In genomic region chr17:8856430-8857371, GRCm38 (mm10) we compare ENCODE assay signal across 9 mouse cellular contexts.
DNase-seq lines count a peak whose midpoint lies in the region; ATAC-seq and TF ChIP-seq lines count a peak whose summit lies in the region.
"Had no signal": no experiment of that assay in that cellular context is flagged by ENCODE, and none has a peak within 500 bp of the region (broad histone marks: within the 10 kb centered on the region; RNA-seq: fewer than 3 reads in every experiment).

No protein-coding gene starts in this region.

- no peaks in the 10 kb centered on the region for H3K27me3 ChIP-seq in hindbrain, postnatal 0 days (ENCODE audit: insufficient read depth, low read length)
- no peaks in the 10 kb centered on the region for H3K27me3 ChIP-seq in liver, embryonic 15.5 days
- H3K27me3 ChIP-seq in neural tube, embryonic 11.5 days (ENCODE audit: control insufficient read depth, insufficient read depth, low read length): no peaks in the 10 kb centered on the region

- no peak overlapping the region for H3K27ac ChIP-seq in hindbrain, postnatal 0 days
- 0 out of 2 replicates have a peak overlapping the region, but pooled peaks have one; percentile 19 for H3K27ac ChIP-seq in liver, embryonic 15.5 days (replicated peaks)
- no peak overlapping the region for H3K27ac ChIP-seq in neural tube, embryonic 11.5 days (ENCODE audit: low read depth, low read length)

- no peaks in the 10 kb centered on the region for H3K9me3 ChIP-seq in hindbrain, postnatal 0 days (ENCODE audit: low read length)
- no peaks in the 10 kb centered on the region for H3K9me3 ChIP-seq in liver, embryonic 15.5 days (replicated peaks)
- H3K9me3 ChIP-seq in neural tube, embryonic 11.5 days (ENCODE audit: control insufficient read depth, low read length): no peaks in the 10 kb centered on the region

- 38% methylated on average over 22 of the region's 22 CpGs for WGBS in hindbrain, postnatal 0 days
- 18% methylated on average over 22 of the region's 22 CpGs for WGBS in liver, embryonic 15.5 days (ENCODE audit: insufficient replicate concordance)
- 32% methylated on average over 22 of the region's 22 CpGs for WGBS in neural tube, embryonic 11.5 days

- TF ChIP-seq CTCF in hindbrain, postnatal 0 days (IDR thresholded peaks at IDR 0.05; ENCODE audit: low read depth): no peak

- no peaks in the 10 kb centered on the region for H3K36me3 ChIP-seq in hindbrain, postnatal 0 days (ENCODE audit: insufficient read depth, low read length)
- no peaks in the 10 kb centered on the region for H3K36me3 ChIP-seq in liver, embryonic 15.5 days (replicated peaks)
- H3K36me3 ChIP-seq in neural tube, embryonic 11.5 days (ENCODE audit: control insufficient read depth, insufficient read depth, low read length): no peaks in the 10 kb centered on the region

- peak; percentile 30 to 31 for DNase-seq in adrenal gland, postnatal 4 days (ENCODE audit: low spot score in 2 of 2)
- DNase-seq in gastrocnemius, postnatal 10 days: peak; percentile 87
- DNase-seq in hindbrain, postnatal 0 days (ENCODE audit: low spot score): no peak
- peak; percentile 69 for DNase-seq in neural tube, embryonic 11.5 days (ENCODE audit: low spot score)
- peak; percentile 95 for DNase-seq in thymus, postnatal 25 days
- DNase-seq in cerebellum, adult 11-12 months: no peak

- no peak overlapping the region for H3K9ac ChIP-seq in hindbrain, postnatal 0 days (replicated peaks; ENCODE audit: low read length)
- no peak overlapping the region for H3K9ac ChIP-seq in liver, embryonic 15.5 days
- H3K9ac ChIP-seq in neural tube, embryonic 11.5 days (ENCODE audit: low read length): no peak overlapping the region

- peak overlapping the region; percentile 48 for H3K4me2 ChIP-seq in hindbrain, postnatal 0 days (ENCODE audit: low read depth, low read length)
- peak overlapping the region; percentile 50 for H3K4me2 ChIP-seq in liver, embryonic 15.5 days
- H3K4me2 ChIP-seq in neural tube, embryonic 11.5 days (ENCODE audit: low read depth): peak overlapping the region; percentile 39

- peak; percentile 62 for ATAC-seq in CD4-positive, CD25-positive, alpha-beta regulatory T cell, adult 4 months
- ATAC-seq in hindbrain, postnatal 0 days: no peak
- peak; percentile 58; the same call in 1 of the 2 replicates for ATAC-seq in liver, embryonic 15.5 days (ENCODE audit: insufficient read depth)
- ATAC-seq in neural tube, embryonic 11.5 days (ENCODE audit: insufficient read depth, low FRiP score, low TSS enrichment): peak; percentile 60; the same call in 1 of the 2 replicates

- no peak overlapping the region for H3K4me3 ChIP-seq in hindbrain, postnatal 0 days (ENCODE audit: low read length)
- no peak overlapping the region for H3K4me3 ChIP-seq in liver, embryonic 15.5 days (replicated peaks)
- peak overlapping the region; percentile 21 for H3K4me3 ChIP-seq in neural tube, embryonic 11.5 days (ENCODE audit: low read depth, low read length)
- H3K4me3 ChIP-seq: erythroblast, embryonic 14.5 days had no signal

- peaks cover 11% of the 10 kb centered on the region; the same call in 1 of the 2 replicates for H3K4me1 ChIP-seq in hindbrain, postnatal 0 days (ENCODE audit: insufficient read depth, low read length)
- H3K4me1 ChIP-seq in liver, embryonic 15.5 days (replicated peaks): peaks cover 8% of the 10 kb centered on the region
- H3K4me1 ChIP-seq in neural tube, embryonic 11.5 days (ENCODE audit: control insufficient read depth, insufficient read depth, low read length): peaks cover 6% of the 10 kb centered on the region; the same call in 1 of the 2 replicates

Comparison
In these comparisons a context has a peak if more than half of its experiments do, and no peak if none do; other contexts are left out.
1. DNase-seq: peak in adrenal gland, postnatal 4 days (2 of 2), gastrocnemius, postnatal 10 days (single experiment), neural tube, embryonic 11.5 days (single experiment) and thymus, postnatal 25 days (single experiment); none in hindbrain, postnatal 0 days (single experiment) and cerebellum, adult 11-12 months (single experiment).
2. Peak in every context shown above with its lines, with median percentiles within 50 percentile points of each other: H3K4me2 ChIP-seq.